Mouse (Mus musculus): ENCODE measurements around the gene Rnf222. TPM values are rescaled to one million over a fixed set of nuclear protein-coding genes. Genes with fewer than 3 reads are reported as not detected.

Rnf222 gene
- polyA plus RNA-seq, 1 experiment from 2014 or later = 0.07 TPM

- H3K4me2 ChIP-seq = no peak overlapping the region
- WGBS (ENCODE audit: insufficient replicate concordance) = 20% methylated on average over 4 of the region's 4 CpGs
Observed at GRCm38 (mm10) chr11:68863631-68864091, 24.7 kb upstream of the Rnf222 start.

GRCm38 (mm10) chr11:68864544-68865189 lies 23.7 kb upstream of the Rnf222 start:
- Histone ChIP-seq H3K36me3 (no peaks in the 10 kb centered on the region), H3K4me1 (peaks cover 24% of the 10 kb centered on the region), H3K9ac (no peak overlapping the region), H3K27ac (no peak overlapping the region), H3K9me3 (replicated peaks) (no peaks in the 10 kb centered on the region), H3K4me3 (no peak overlapping the region), H3K27me3 (replicated peaks) (peaks cover 20% of the 10 kb centered on the region), H3K4me2 (no peak overlapping the region)
- ATAC-seq = peak; percentile 57
- WGBS (ENCODE audit: insufficient replicate concordance) = 9% methylated on average over 9 of the region's 9 CpGs

More at GRCm38 (mm10) chr11:68863631-68864091, 24.7 kb upstream of the Rnf222 start:
- H3K9me3 ChIP-seq (replicated peaks) = no peaks in the 10 kb centered on the region
- H3K4me1 ChIP-seq = peaks cover 26% of the 10 kb centered on the region
- H3K9ac ChIP-seq = no peak overlapping the region
- H3K4me3 ChIP-seq = no peak overlapping the region
- H3K27me3 ChIP-seq (replicated peaks) = peaks cover 20% of the 10 kb centered on the region
- no peak for ATAC-seq
- H3K27ac ChIP-seq = no peak overlapping the region
- no peaks in the 10 kb centered on the region for H3K36me3 ChIP-seq

DNA sequence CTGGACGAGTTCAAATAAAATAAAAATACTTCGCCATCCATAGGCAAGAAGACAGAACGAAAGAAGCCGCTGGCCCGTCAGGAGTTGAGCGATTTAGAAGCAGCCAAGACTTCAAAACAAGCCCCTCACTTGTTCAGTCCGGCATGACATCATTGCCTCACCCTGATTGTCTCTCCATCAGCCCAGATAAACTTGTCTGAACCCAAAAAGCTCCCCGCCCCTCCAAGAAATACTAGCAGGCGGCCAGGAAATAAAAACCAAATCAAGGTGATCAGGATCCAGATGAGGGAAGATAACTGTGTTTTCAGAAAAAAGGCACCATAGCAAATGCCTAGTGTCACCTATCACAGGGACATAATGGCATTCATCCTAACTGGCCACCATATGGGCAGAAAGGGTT lies 17.1 kb upstream of the Rnf222 start:
- Histone ChIP-seq H3K9ac (no peak overlapping the region), H3K27ac (0 out of 2 replicates have a peak overlapping the region, but pooled peaks have one; percentile 23), H3K27me3 (replicated peaks) (peaks cover 4% of the 10 kb centered on the region), H3K4me3 (no peak overlapping the region), H3K36me3 (no peaks in the 10 kb centered on the region), H3K4me2 (no peak overlapping the region), H3K9me3 (replicated peaks) (no peaks in the 10 kb centered on the region), H3K4me1 (peaks cover 13% of the 10 kb centered on the region)
- no peak for ATAC-seq
- 67% methylated on average over 9 of the region's 9 CpGs for WGBS (ENCODE audit: insufficient replicate concordance)

GRCm38 (mm10) chr11:68871748-68872147 lies 16.6 kb upstream of the Rnf222 start, which contains the start of gene Ndel1:
Ndel1 (minus strand) TSS chr11:68871858.
- H3K4me2 ChIP-seq = no peak within 1 kb of the TSS
- H3K4me3 ChIP-seq = no peak within 1 kb of the TSS
- no peak for ATAC-seq
- no peak within 1 kb of the TSS for H3K9ac ChIP-seq
- H3K27me3 ChIP-seq (replicated peaks) = no peaks in the 10 kb centered on the region; the same call in 1 of the 2 replicates
- H3K27ac ChIP-seq = peak within 1 kb of the TSS; percentile 23; the same call in 1 of the 2 replicates
- peaks cover 13% of the 10 kb centered on the region for H3K4me1 ChIP-seq
- no peaks in the 10 kb centered on the region for H3K9me3 ChIP-seq (replicated peaks)
- H3K36me3 ChIP-seq = no peaks in the 10 kb centered on the region
- 33% methylated on average over 6 of the region's 6 CpGs for WGBS (ENCODE audit: insufficient replicate concordance)

DNA sequence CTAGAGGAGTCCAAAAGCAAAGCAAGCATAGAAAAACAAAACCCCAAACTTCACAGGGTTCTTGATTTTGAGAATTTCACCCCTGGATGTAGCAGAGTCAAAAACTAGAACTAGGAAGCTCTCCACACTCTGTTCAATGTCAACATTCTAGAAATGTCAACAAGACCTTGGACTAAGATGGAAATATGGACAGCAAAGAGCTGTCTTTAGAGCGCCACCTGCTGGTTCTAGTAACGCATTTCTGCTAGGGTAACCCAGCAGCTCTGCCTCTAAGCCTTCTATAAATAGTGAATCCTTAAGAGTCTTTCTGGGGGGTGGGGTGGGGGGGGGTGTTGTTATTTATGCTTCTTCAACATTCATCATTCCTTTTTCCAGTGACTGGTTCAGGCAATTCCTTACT lies 13.5 kb upstream of the Rnf222 start:
- Histone ChIP-seq H3K4me1 (peaks cover 24% of the 10 kb centered on the region), H3K9ac (no peak overlapping the region), H3K27ac (no peak overlapping the region), H3K4me3 (no peak overlapping the region), H3K9me3 (replicated peaks) (no peaks in the 10 kb centered on the region), H3K4me2 (no peak overlapping the region), H3K27me3 (replicated peaks) (no peaks in the 10 kb centered on the region; the same call in 1 of the 2 replicates), H3K36me3 (no peaks in the 10 kb centered on the region)
- ATAC-seq = no peak
- WGBS (ENCODE audit: insufficient replicate concordance) = 0% methylated on average over 2 of the region's 2 CpGs

DNA sequence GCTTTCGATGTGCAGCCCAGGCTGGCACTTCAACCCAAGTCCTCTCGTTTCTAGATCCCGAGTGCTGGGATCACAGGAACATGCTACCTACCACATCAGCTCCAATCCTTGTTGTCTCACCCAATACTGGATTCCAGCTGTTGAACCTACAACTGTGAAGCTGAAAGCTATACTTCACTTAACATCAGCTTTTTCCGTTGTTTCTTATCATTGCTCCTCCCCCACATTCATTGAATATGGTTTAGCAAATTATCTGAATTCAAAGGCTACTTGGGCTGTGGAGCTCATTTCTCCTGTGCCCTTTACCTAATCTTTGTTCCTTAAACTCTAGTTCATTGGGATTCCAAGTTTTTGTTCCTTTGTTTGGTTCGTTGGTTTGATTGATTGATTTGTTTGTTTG lies 9.5 kb upstream of the Rnf222 start:
- ATAC-seq = no peak
- H3K4me1 ChIP-seq = peaks cover 27% of the 10 kb centered on the region

DNA sequence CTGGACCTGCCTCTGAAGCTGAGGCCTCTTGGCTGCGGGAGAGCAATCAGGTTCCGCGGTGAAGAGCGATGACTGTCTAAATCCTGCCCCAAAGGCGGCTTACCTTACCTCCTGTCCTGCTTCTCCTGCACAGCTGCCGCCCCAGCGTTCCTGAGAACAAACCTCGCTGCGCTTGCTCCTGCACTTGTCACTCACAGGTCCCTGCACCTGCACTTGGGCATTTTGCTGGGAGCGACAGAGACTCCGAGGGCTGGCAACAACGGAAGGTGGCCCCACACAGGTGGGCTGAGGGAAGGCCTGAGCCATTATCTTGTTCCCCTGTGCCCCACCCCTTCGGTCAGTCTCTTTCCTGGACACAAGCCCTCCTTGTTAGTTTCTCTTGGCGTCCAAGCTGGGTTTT lies 6.2 kb upstream of the Rnf222 start:
- Histone ChIP-seq H3K4me3 (no peak overlapping the region), H3K4me2 (peak overlapping the region; percentile 27), H3K9ac (0 out of 2 replicates have a peak overlapping the region, but pooled peaks have one; percentile 12), H3K27ac (0 out of 2 replicates have a peak overlapping the region, but pooled peaks have one; percentile 0), H3K27me3 (replicated peaks) (no peaks in the 10 kb centered on the region), H3K36me3 (no peaks in the 10 kb centered on the region), H3K4me1 (peaks cover 41% of the 10 kb centered on the region), H3K9me3 (replicated peaks) (no peaks in the 10 kb centered on the region)
- WGBS (ENCODE audit: insufficient replicate concordance) = 35% methylated on average over 14 of the region's 14 CpGs
- ATAC-seq = no peak

More for the DNA sequence above, 9.5 kb upstream of the Rnf222 start:
- Histone ChIP-seq H3K9ac (no peak overlapping the region), H3K4me3 (no peak overlapping the region), H3K4me2 (no peak overlapping the region), H3K27ac (no peak overlapping the region), H3K9me3 (replicated peaks) (no peaks in the 10 kb centered on the region), H3K36me3 (no peaks in the 10 kb centered on the region), H3K27me3 (replicated peaks) (no peaks in the 10 kb centered on the region)
- whole genome bisulfite sequencing (ENCODE audit: insufficient replicate concordance) = 67% methylated on average over 5 of the region's 5 CpGs

- peak overlapping the region; percentile 61 for H3K4me2 ChIP-seq
Observed at GRCm38 (mm10) chr11:68883843-68884242, 4.5 kb upstream of the Rnf222 start.

DNA sequence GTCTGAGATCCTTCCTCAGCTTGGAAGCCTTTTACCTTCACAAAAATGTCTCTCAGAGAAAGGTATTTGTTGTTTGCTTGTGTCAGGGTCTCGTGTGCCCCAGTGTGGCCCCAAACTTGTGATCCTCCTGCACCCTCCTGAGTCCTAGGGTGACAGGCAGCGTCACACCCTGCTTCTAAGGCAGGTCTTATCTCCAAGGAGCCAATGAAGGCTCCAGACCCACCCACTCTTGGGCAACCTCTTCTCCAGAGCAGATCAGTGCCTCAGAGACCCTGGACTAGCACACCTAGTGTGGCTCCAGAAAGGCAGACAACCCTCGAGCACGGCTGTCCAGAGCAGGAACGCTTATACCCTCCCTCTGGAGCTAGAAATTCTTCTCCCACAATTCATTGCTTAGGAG lies 4.0 kb upstream of the Rnf222 start:
- Histone ChIP-seq H3K27ac (peak overlapping the region; percentile 74), H3K4me2 (peak overlapping the region; percentile 61), H3K9ac (peak overlapping the region; percentile 50), H3K27me3 (replicated peaks) (no peaks in the 10 kb centered on the region), H3K4me3 (0 out of 2 replicates have a peak overlapping the region, but pooled peaks have one; percentile 6), H3K9me3 (replicated peaks) (no peaks in the 10 kb centered on the region), H3K4me1 (peaks cover 39% of the 10 kb centered on the region), H3K36me3 (no peaks in the 10 kb centered on the region)
- ATAC-seq = peak; percentile 99
- WGBS (ENCODE audit: insufficient replicate concordance) = 24% methylated on average over 5 of the region's 5 CpGs

More at GRCm38 (mm10) chr11:68883843-68884242, 4.5 kb upstream of the Rnf222 start:
- 67% methylated on average over 2 of the region's 2 CpGs for WGBS (ENCODE audit: insufficient replicate concordance)
- no peaks in the 10 kb centered on the region for H3K36me3 ChIP-seq
- ATAC-seq = no peak
- H3K27me3 ChIP-seq (replicated peaks) = no peaks in the 10 kb centered on the region
- H3K9me3 ChIP-seq (replicated peaks) = no peaks in the 10 kb centered on the region
- peak overlapping the region; percentile 50; the same call in 1 of the 2 replicates for H3K9ac ChIP-seq
- peak overlapping the region; percentile 74 for H3K27ac ChIP-seq
- peaks cover 39% of the 10 kb centered on the region for H3K4me1 ChIP-seq
- 0 out of 2 replicates have a peak overlapping the region, but pooled peaks have one; percentile 6 for H3K4me3 ChIP-seq

- Histone ChIP-seq H3K9me3 (replicated peaks) (no peaks in the 10 kb centered on the region), H3K27ac (no peak overlapping the region), H3K27me3 (replicated peaks) (no peaks in the 10 kb centered on the region), H3K4me2 (no peak overlapping the region), H3K9ac (no peak overlapping the region), H3K4me3 (no peak overlapping the region), H3K36me3 (no peaks in the 10 kb centered on the region), H3K4me1 (peaks cover 45% of the 10 kb centered on the region)
- 80% methylated on average over 5 of the region's 5 CpGs for WGBS (ENCODE audit: insufficient replicate concordance)
- no peak for ATAC-seq
Observed at GRCm38 (mm10) chr11:68886091-68886490, 2.3 kb upstream of the Rnf222 start.

DNA sequence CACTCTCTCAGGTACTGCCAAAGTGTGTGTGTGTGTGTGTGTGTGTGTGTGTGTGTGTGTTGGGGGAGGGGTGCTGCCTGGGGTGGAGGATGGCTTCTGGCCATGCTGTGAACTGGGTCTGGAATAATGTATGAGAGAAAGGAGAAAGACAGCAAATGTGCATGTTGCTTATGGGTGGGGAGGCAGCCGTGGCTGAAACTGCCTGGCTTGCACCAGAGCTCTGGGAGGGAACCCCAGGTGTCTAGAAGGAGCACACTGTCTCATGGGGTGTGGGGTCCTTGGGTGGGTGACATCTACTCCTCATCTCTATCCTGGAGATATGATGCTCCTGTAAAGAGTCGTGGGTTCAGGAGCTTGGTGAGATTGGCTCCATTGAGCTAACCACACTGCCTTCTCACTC lies 300 bp downstream of the Rnf222 start:
- H3K9me3 ChIP-seq (replicated peaks) = no peaks in the 10 kb centered on the region
- H3K36me3 ChIP-seq = no peaks in the 10 kb centered on the region
- no peak overlapping the region for H3K27ac ChIP-seq
- ATAC-seq = no peak
- no peak overlapping the region for H3K4me3 ChIP-seq
- peaks cover 50% of the 10 kb centered on the region for H3K4me1 ChIP-seq
- no peak overlapping the region for H3K9ac ChIP-seq
- no peak overlapping the region for H3K4me2 ChIP-seq
- WGBS (ENCODE audit: insufficient replicate concordance) = 58% methylated on average over 2 of the region's 2 CpGs
- no peaks in the 10 kb centered on the region for H3K27me3 ChIP-seq (replicated peaks)

DNA sequence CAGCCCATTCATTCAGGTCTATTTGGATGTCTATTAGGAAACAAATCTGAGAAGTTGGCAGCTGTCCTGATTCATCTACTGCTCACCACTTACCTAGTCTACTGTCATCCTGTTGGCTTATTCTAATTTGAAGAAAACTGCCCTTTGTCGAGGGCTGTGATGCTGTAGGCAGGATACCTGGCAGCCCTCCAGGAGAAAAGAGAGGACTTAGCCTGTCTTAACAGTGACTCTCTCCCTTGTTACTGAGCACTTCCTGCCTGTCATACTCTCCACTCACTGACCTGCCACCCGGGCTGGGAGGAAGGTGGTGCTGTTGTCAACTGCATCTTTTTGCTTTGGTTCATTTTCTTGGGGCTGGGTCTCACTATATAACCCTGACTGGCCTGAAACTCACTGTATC lies 2.3 kb downstream of the Rnf222 start:
- H3K9ac ChIP-seq = no peak overlapping the region
- H3K4me3 ChIP-seq = no peak overlapping the region
- 36% methylated on average over 2 of the region's 2 CpGs for WGBS (ENCODE audit: insufficient replicate concordance)
- H3K4me2 ChIP-seq = no peak overlapping the region
- no peaks in the 10 kb centered on the region for H3K9me3 ChIP-seq (replicated peaks)
- no peak for ATAC-seq
- peaks cover 42% of the 10 kb centered on the region for H3K4me1 ChIP-seq
- H3K36me3 ChIP-seq = no peaks in the 10 kb centered on the region
- no peaks in the 10 kb centered on the region for H3K27me3 ChIP-seq (replicated peaks)
- H3K27ac ChIP-seq = no peak overlapping the region

All from liver, embryonic 12.5 days (tissue).